Mouse (Mus musculus) cerebellum, adult 9-10 months (tissue): Measurements from ENCODE around the gene Ccser1.

Experiments used
- DNase-seq: peaks from one replicate; pipeline ENCODE4 v3.0.0; 2022

Gene Ccser1

GRCm38 (mm10) chr6:62067024-62067380 lies 886.9 kb downstream of the Ccser1 start:
- no peak for DNase-seq

- DNase-seq, result no peak
Measured at GRCm38 (mm10) chr6:62105464-62105863, 925.3 kb downstream of the Ccser1 start.

- no peak for DNase-seq
Measured at GRCm38 (mm10) chr6:62132531-62132930, 952.4 kb downstream of the Ccser1 start.

- DNase-seq, result peak; percentile 61
Measured at GRCm38 (mm10) chr6:62160320-62160719, 980.2 kb downstream of the Ccser1 start.

GRCm38 (mm10) chr6:62162596-62162995 lies 982.5 kb downstream of the Ccser1 start:
- DNase-seq, result peak; percentile 24

- no peak for DNase-seq
Measured at GRCm38 (mm10) chr6:62163826-62164225, 983.7 kb downstream of the Ccser1 start.

GRCm38 (mm10) chr6:62196496-62197188 lies 1016.5 kb downstream of the Ccser1 start:
- peak; percentile 36 for DNase-seq

- no peak for DNase-seq
Measured at GRCm38 (mm10) chr6:62198768-62199167, 1018.6 kb downstream of the Ccser1 start.

GRCm38 (mm10) chr6:62205013-62205412 lies 1024.9 kb downstream of the Ccser1 start:
- DNase-seq, result peak; percentile 72

- no peak for DNase-seq
Measured at GRCm38 (mm10) chr6:62221856-62222255, 1041.7 kb downstream of the Ccser1 start.

- DNase-seq, result no peak
Measured at GRCm38 (mm10) chr6:62263899-62264298, 1083.8 kb downstream of the Ccser1 start.

- no peak for DNase-seq
Measured at GRCm38 (mm10) chr6:62264525-62264924, 1084.4 kb downstream of the Ccser1 start.

- DNase-seq, result no peak
Measured at GRCm38 (mm10) chr6:62281256-62281655, 1101.1 kb downstream of the Ccser1 start.

GRCm38 (mm10) chr6:62301576-62302312 lies 1121.6 kb downstream of the Ccser1 start:
- DNase-seq, result no peak

GRCm38 (mm10) chr6:62318627-62319026 lies 1138.5 kb downstream of the Ccser1 start:
- no peak for DNase-seq

GRCm38 (mm10) chr6:62340319-62340718 lies 1160.2 kb downstream of the Ccser1 start:
- peak; percentile 41 for DNase-seq

GRCm38 (mm10) chr6:62367802-62368201 lies 1187.7 kb downstream of the Ccser1 start:
- no peak for DNase-seq
